Mouse (Mus musculus) inflammation-experienced regulatory T-cells, adult 16 weeks (primary cell): ENCODE data around the gene Fcamr. TPM values are rescaled to one million over a fixed set of nuclear protein-coding genes. Genes with fewer than 3 reads are reported as not detected.

ENCODE experiments used
- polyA plus RNA-seq: library from polyadenylated mRNA; unstranded; fragments of 100-300 nt; shearing (Covaris generic); gene quantifications from one replicate; pipeline ENCODE4 v1.2.1, GENCODE M21; 2017

The Fcamr gene
- 0.66 TPM for polyA plus RNA-seq

GRCm38 (mm10) chr1:130800602-130801001 is at the start of gene Fcamr:
Gene Fcamr (plus strand): TSS chr1:130800902.

GRCm38 (mm10) chr1:130826448-130826847 is 25.7 kb downstream of the Fcamr start, which contains the start of gene Pigr:
Gene Pigr (plus strand): TSS chr1:130826684.

Other genes starting within 250 kb of the Fcamr start
- not detected for gene Zp3r, start 171.3 kb upstream of the Fcamr start, polyA plus RNA-seq
- gene C4bp, start 139.3 kb upstream of the Fcamr start, polyA plus RNA-seq, result 0.24 TPM
- gene Gm29427, start 85.1 kb upstream of the Fcamr start, polyA plus RNA-seq, result not detected
- 7.5 TPM for gene Yod1, start 83.6 kb upstream of the Fcamr start, polyA plus RNA-seq
- gene Pfkfb2, start 71.6 kb upstream of the Fcamr start, polyA plus RNA-seq, result 7.5 TPM
- 0.13 TPM for gene AA986860, start 68.9 kb upstream of the Fcamr start, polyA plus RNA-seq
- gene Pigr, start 25.8 kb downstream of the Fcamr start, polyA plus RNA-seq, result 0.17 TPM
- 6.0 TPM for gene Fcmr, start 64.8 kb downstream of the Fcamr start, polyA plus RNA-seq
- not detected for gene Il24, start 86.6 kb downstream of the Fcamr start, polyA plus RNA-seq
- not detected for gene Il20, start 110.5 kb downstream of the Fcamr start, polyA plus RNA-seq
- gene Il19, start 139.2 kb downstream of the Fcamr start, polyA plus RNA-seq, result not detected
- 7.4 TPM for gene Il10, start 218.9 kb downstream of the Fcamr start, polyA plus RNA-seq